Mouse (Mus musculus) thymus, postnatal 4 days (tissue): ENCODE data around the gene Lrrc3.
A peak's percentile ranks its signal among the peaks of the same experiment; 100 is the strongest.

ENCODE experiments used
- DNase-seq: peaks from one replicate; pipeline ENCODE4 v3.0.0; 2021

Gene Lrrc3

DNA sequence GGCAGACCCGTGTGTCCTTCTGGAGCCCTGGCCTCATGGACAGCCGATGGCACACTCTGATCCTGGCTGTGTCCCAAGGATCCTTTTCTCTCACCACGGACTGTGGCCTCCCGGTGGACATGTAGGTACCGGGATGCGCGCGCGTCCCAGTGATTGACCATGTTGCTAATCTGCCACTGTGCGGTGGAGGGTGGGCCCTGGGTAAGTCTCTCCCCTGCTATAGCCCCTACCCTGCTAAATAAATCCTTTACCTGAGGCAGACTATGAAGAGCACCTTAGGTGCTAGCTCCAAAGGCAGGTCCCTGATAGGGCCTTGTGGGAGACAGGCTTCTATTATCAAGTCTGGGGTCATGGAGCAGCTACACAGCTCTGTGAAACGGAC, 37.6 kb downstream of the Lrrc3 start:
- no peak for DNase-seq

DNA sequence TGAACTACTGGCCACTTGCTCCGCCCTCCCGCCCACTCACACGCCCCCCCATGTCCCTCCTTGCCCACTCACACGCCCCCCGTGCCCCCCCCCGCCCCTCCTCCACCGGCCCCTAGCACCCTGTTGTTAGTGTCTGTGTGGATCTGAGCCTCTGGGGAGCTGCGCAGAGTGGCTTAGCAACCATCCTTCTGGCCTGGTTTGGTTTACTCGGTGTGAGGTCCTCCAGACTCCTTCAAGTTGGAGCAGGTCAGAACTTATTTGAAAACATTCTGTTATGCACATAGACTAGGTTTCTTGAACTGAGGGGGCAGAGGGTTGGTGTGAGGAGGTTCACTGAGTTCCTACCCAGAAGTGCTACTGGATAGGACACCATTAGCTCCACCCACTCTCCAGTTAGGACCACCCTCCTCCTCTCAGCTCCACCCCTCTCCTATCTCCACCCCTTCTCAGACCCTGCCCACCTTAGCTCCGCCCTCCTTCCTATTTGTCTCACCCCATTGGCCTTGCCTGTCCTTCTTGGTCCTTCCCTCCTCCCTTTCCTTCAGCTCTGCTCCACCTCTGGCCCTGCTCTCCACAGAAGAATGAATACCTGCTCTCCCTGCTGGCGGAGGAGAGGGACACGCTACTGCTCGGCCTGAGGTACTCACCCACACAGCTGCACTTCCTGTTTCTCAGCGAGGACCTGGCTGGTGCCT, 38.1 kb downstream of the Lrrc3 start:
- DNase-seq, result peak; percentile 60

DNA sequence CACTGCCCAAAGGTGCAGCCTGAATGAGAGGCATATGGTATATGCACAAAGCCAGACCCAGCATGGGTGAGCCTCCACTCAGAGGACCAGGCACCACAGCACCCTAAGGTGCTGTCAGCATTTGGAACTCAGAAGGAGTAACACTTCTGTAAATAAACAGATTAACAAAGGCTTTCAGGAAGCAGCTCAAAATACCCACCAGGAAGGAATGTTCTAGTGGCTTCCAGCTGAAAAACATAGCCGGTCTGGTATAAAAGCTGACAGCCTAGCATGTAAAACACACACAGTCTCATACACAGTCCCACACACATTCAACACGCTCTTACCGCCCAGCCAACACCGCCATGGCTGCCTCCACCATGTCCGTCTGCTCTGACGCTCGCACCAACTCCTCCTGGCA, 40.7 kb downstream of the Lrrc3 start, which contains the start of gene Gm3285:
TSS of gene Gm3285 (plus strand) at position 301 of the 400 bp plus-strand sequence.
- DNase-seq, result no peak

DNA sequence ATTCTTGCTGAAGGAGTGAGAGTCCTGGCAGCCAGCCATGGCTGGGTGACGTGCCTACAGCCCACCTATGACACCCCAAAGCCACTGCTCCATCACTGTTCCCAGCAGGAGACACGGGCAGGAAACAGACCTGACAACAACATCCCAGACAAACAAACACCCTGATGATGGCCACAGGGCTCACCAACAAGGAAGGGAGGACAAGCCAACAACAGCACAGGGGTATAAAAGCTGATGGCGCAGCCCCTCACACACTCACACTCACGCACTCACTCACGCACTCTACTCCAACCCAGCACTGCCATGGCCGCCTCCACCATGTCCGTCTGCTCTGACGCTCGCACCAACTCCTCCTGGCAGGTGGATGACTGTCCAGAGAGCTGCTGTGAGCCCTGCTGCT, 49.8 kb downstream of the Lrrc3 start, which contains the start of gene Gm10318:
TSS of gene Gm10318 (plus strand) at position 301 of the 400 bp plus-strand sequence.
- no peak for DNase-seq
